Mouse (Mus musculus) lung, adult 2 months (tissue): ENCODE data around the gene Tmem136. TPM values are rescaled to one million over a fixed set of nuclear protein-coding genes. Genes with fewer than 3 reads are reported as not detected.

Experiments
- DNase-seq: peaks from one replicate; pipeline ENCODE4 v3.0.0; 2022
- H3K4me1 ChIP-seq: fragments of 200-500 bp; 2 replicates; pipeline ENCODE4 v1.6.1; 2011; ENCODE audit warnings: low read length; ENCODE audit not compliant: control insufficient read depth, insufficient read depth
- H3K4me3 ChIP-seq: fragments of 200-500 bp; replicated peaks from 2 replicates; pipeline ENCODE3; 2011; ENCODE audit warnings: low read depth, mild to moderate bottlenecking, control low read depth, low read length; ENCODE audit errors: extremely low read depth
- CTCF ChIP-seq: fragments of 200-500 bp; IDR thresholded peaks from 2 replicates; pipeline ENCODE4 v1.5.1; 2011; ENCODE audit warnings: mild to moderate bottlenecking, low read length, control low read depth; ENCODE audit not compliant: insufficient read depth
- POLR2A ChIP-seq: fragments of 200-500 bp; IDR thresholded peaks from 2 replicates; pipeline ENCODE4 v1.6.1; 2011; ENCODE audit warnings: low read depth, mild to moderate bottlenecking, control low read depth, low read length, borderline replicate concordance; ENCODE audit errors: extremely low read depth
- WGBS: fragments of 180-500 bp; shearing (Covaris S2); methylation state at CpG from one replicate; pipeline ENCODE4 v1.1.7; 2018; 5-methylcytosine and 5-hydroxymethylcytosine counted together
- polyA plus RNA-seq: library from polyadenylated mRNA; depleted of rRNA; stranded (reverse); fragments of >200 nt; gene quantifications from 2 replicates; pipeline ENCODE4 v1.2.3, GENCODE M21; 2012

Tmem136 gene
- polyA plus RNA-seq, 1 experiment: 7.4 TPM

GRCm38 (mm10) chr9:43085686-43086285, 30.6 kb downstream of the Tmem136 start:
- TF ChIP-seq CTCF (no peak), POLR2A (no peak)

GRCm38 (mm10) chr9:43084496-43085362, 31.6 kb downstream of the Tmem136 start:
- TF ChIP-seq POLR2A (no peak), CTCF (no peak)
- WGBS: 46% methylated on average over 7 of the region's 7 CpGs
- DNase-seq: no peak
- no peak overlapping the region for H3K4me3 ChIP-seq
- peaks cover 25% of the 10 kb centered on the region for H3K4me1 ChIP-seq

More at GRCm38 (mm10) chr9:43085686-43086285, 30.6 kb downstream of the Tmem136 start:
- no peak for DNase-seq
- 49% methylated on average over 1 of the region's 1 CpGs for WGBS
- H3K4me1 ChIP-seq: peaks cover 23% of the 10 kb centered on the region
- no peak overlapping the region for H3K4me3 ChIP-seq

GRCm38 (mm10) chr9:43083441-43084055, 32.8 kb downstream of the Tmem136 start:
- H3K4me1 ChIP-seq: peaks cover 28% of the 10 kb centered on the region
- DNase-seq: no peak
- TF ChIP-seq CTCF (no peak), POLR2A (no peak)
- 54% methylated on average over 7 of the region's 7 CpGs for WGBS
- H3K4me3 ChIP-seq: no peak overlapping the region

DNA sequence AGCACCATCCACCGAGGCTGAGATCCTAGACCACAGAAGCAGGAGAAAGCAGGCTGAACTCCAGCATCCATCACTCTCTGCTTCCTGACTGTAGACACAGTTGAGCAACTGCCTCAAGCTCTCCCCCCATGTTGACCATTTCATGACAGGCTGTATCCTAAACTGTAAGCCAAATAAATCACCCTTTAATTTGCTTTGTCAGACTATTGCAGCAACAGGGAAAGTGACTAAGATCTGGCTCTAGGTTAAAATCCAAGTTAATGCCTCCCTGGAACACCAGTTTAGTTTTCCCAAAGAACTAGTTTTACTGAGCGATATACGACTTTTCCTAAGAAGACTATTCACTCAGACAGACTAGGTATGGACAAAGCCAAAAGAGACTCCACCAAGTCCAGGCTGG, 37.7 kb downstream of the Tmem136 start:
- TF ChIP-seq CTCF (no peak), POLR2A (no peak)
- Histone ChIP-seq H3K4me1 (peaks cover 31% of the 10 kb centered on the region), H3K4me3 (no peak overlapping the region)
- no peak for DNase-seq
- WGBS: 74% methylated on average over 3 of the region's 3 CpGs

- H3K4me3 ChIP-seq: no peak overlapping the region
- 45% methylated on average over 7 of the region's 7 CpGs for WGBS
- no peak for DNase-seq
- H3K4me1 ChIP-seq: peaks cover 31% of the 10 kb centered on the region
- TF ChIP-seq CTCF (no peak), POLR2A (no peak)
Observed at GRCm38 (mm10) chr9:43076163-43076562, 40.2 kb downstream of the Tmem136 start.

DNA sequence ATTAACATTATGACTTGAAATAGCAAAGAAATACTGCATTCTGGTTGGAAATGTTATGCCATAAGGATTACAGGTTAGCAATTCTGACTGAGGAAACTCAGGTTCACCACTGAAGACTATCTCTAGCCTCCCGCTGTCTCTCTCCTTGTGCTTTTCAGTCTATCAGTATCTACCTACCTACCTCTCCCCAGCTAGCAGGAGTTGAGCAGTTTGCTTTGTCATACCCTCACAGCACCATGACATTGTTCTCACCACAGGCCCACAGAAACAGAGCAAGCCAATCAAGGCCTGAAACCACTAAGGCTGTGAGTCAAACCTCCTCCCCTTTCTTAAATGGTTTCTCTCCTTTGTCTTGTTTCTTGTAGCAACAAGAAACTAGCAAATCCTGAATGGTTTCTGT, 41.8 kb downstream of the Tmem136 start:
- DNase-seq: no peak
- no peak overlapping the region for H3K4me3 ChIP-seq
- 97% methylated on average over 1 of the region's 1 CpGs for WGBS
- H3K4me1 ChIP-seq: peaks cover 29% of the 10 kb centered on the region
- TF ChIP-seq CTCF (no peak), POLR2A (no peak)

GRCm38 (mm10) chr9:43071741-43072140, 44.6 kb downstream of the Tmem136 start:
- WGBS: 36% methylated on average over 2 of the region's 2 CpGs
- no peak overlapping the region for H3K4me3 ChIP-seq

GRCm38 (mm10) chr9:43071176-43071575, 45.2 kb downstream of the Tmem136 start:
- WGBS: 46% methylated on average over 4 of the region's 4 CpGs
- peaks cover 21% of the 10 kb centered on the region for H3K4me1 ChIP-seq

More at GRCm38 (mm10) chr9:43071741-43072140, 44.6 kb downstream of the Tmem136 start:
- no peak for TF ChIP-seq POLR2A
- TF ChIP-seq CTCF: no peak
- peaks cover 24% of the 10 kb centered on the region for H3K4me1 ChIP-seq
- DNase-seq: no peak

DNA sequence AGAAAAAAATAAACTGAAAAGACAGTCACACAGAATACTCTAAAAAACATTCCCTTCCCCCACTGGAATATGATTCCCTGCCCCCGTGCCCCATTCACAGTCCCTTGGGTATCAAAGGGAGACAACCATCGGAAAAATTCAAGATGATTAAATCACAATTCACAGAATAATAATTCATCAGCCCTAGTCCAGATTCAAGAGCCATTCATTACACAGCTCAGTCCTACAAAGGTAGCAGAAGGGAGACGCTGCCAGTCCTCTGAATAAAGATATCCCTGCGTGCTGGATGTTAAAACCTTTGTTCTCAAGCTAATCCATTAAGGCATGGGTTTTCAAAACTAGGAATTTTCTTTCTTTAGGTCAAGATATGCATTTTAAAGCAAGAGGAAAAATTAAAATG, 45.8 kb downstream of the Tmem136 start:
- DNase-seq: no peak

More at GRCm38 (mm10) chr9:43071176-43071575, 45.2 kb downstream of the Tmem136 start:
- H3K4me3 ChIP-seq: no peak overlapping the region
- no peak for DNase-seq
- TF ChIP-seq CTCF (no peak), POLR2A (no peak)

DNA sequence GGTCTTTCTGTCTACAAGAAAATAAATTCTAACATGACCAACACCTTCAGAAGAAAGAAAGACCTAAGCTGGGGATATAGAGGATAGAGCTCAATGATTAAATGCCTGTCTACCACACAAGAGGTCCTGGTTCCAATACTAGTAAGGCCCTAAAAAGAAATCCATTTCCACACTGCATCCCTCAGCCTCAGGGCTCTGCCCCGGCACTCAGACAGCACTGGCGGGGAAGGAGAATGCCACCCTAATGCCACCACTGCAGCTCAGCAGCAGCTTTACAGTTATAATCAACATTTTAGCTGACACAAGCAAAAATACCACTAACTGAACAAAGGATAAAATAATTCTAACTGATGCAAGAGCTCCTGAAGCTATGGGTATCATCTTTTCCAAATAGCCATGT, 46.2 kb downstream of the Tmem136 start:
- H3K4me3 ChIP-seq: no peak overlapping the region
- 56% methylated on average over 2 of the region's 2 CpGs for WGBS
- TF ChIP-seq POLR2A (no peak), CTCF (no peak)
- DNase-seq: no peak
- peaks cover 17% of the 10 kb centered on the region for H3K4me1 ChIP-seq

More for the DNA sequence above, 45.8 kb downstream of the Tmem136 start:
- peaks cover 19% of the 10 kb centered on the region for H3K4me1 ChIP-seq
- 66% methylated on average over 4 of the region's 4 CpGs for WGBS
- TF ChIP-seq CTCF (no peak), POLR2A (no peak)
- H3K4me3 ChIP-seq: no peak overlapping the region
